Mouse (Mus musculus) right cerebral cortex, postnatal 36 days (tissue): Measurements from ENCODE around the gene Tes3-ps.

Experiments
- DNase-seq, 2 experiments: peaks; one replicate each; pipeline ENCODE4 v3.0.0; 2022; ENCODE audit warnings: low spot score in 2 of 2, mixed read lengths in 1 of 2

The Tes3-ps gene

DNA sequence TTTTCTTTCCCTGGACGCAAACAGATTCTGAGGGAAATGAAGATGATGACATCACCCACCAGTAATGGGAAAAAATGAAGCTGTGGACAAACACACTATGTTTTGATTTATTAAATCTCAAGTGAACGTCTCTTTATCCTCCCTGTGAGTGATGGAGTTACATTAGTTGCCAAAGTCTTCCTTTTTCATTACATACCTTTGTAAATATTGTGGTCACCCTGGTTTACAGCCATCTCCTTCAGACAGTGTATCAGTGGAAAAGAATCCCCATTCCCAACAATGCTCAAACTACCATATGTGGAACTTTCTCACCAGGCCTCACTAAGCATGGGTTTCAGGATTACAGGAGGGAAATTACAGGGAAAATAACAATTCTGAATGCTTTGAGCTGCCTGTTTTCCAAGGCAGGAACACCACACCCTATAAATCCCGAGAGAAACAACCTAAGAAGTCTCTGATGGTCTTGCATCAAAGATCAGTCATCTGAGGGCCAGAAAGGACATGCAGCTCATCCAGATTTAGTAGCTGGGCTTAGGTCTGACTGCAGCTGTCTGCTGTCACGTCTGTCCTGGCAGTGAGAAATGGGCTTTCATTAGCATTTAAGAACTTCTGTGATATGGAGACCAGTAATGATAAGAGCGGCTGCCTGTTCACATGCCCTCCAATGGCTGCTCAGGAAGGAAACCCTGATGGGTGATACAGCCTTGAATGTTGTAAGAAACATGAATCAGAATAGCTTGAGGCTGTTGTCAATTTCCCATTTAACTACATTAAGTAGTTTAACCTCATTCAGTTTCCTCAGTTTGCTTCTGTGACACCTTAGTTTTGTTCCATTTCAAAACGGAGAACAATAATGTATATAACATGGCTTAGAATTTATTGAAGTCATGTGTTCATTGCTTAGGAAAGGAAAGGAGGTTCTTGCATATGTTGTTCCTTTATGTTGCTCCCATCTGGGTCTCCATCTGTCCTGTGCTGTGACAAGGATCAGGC is at the start of gene Tes3-ps:
TSS of gene Tes3-ps (plus strand) at position 943 of the 993 bp plus-strand sequence.
- DNase-seq = no peak

GRCm38 (mm10) chr13:49444451-49444850 is 48.7 kb upstream of the Tes3-ps start:
- DNase-seq = peak in 1 of 2 experiments; percentile 38

DNA sequence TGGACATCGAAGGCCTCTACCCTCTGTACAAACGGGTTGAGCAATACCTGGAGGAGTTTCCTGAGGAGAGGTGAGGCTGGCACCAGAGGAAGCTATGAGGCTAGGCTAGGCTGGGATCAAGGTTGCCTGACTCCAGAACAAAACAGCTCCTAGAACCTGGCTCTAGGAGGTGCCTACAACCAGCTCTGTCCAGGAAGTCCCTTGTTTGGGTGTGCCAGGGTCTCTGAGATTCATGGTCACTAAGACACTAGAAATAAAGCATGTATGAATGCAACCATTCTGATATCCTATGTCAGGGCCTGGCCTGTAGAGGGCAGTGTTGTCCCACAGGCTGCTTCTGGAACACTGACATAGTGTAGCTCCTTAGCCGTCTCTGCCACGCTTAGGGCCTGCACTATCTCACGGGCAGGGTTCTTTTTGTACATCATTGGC is 43.8 kb upstream of the Tes3-ps start:
- DNase-seq = peak; percentile 63 to 64

GRCm38 (mm10) chr13:49460276-49460675 is 32.8 kb upstream of the Tes3-ps start:
- DNase-seq = no peak

DNA sequence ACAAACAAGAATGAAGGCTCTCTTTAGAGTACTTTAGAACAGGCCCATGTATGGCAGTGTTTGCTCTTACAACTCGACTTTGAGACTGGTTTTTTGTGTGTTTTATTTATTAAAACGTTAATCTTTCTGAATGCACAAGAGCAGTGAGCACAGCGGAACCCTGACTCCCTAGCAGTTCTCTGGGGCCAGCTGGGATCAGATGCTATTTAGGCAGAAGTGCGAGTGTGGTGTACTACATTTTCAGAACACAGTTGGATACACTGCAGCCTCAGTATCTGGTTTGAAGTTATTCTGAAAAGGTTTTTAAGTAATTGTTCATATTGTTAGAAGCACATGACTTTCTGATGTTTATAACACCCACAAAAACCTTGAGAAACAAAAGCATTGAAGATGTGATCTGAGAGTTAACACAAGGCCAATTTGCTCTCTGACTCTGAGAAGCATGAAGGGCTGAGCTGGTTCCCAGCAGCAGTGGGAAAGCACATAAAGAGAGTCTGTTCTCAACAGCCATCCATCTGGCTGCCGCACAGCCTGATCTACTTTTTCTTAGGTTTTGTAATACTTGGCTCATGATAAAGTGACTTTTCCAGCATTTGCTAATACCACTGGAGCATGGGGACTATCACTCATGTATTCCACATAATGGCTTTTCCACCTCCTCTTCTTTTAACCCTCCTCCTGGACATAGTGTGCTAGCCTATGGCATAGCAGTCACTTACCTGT is 32.3 kb upstream of the Tes3-ps start:
- peak in 1 of 2 experiments; percentile 23 for DNase-seq

DNA sequence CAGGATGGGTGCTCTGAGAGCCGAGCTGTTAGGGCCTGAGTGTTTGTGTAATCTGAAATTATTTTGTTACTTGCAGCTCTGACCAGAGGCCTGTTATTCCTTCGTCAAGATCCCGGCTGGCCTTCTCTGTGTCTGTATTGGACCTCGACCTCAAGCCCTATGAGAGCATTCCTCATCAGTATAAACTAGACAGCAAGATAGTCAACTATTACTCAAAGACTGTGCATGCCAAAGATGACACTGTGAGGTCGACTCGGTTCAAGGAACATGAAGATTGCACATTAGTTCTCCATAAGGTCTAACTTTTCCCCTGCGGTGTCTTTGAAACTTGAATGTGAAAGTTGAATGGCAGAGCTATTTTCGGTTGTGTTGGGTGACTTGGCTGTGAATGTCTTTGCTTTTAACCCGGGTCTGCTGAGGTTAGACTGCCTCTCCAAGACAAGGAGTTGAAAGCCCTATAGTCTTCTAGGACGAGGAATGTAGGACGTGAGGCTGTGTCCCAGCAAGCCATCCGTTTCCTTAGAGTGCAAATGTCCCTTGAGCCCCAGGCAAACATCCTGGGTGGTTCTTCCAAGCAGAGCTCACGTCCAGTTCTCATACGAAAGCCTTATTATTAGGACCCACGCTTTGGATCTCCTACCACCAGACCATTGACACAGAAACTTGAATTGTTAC is 31.5 kb upstream of the Tes3-ps start:
- no peak for DNase-seq

GRCm38 (mm10) chr13:49462921-49463320 is 30.2 kb upstream of the Tes3-ps start:
- DNase-seq = no peak

- DNase-seq = no peak
These were observed 27.2 kb upstream of the Tes3-ps start for GRCm38 (mm10) chr13:49465875-49466274.

DNA sequence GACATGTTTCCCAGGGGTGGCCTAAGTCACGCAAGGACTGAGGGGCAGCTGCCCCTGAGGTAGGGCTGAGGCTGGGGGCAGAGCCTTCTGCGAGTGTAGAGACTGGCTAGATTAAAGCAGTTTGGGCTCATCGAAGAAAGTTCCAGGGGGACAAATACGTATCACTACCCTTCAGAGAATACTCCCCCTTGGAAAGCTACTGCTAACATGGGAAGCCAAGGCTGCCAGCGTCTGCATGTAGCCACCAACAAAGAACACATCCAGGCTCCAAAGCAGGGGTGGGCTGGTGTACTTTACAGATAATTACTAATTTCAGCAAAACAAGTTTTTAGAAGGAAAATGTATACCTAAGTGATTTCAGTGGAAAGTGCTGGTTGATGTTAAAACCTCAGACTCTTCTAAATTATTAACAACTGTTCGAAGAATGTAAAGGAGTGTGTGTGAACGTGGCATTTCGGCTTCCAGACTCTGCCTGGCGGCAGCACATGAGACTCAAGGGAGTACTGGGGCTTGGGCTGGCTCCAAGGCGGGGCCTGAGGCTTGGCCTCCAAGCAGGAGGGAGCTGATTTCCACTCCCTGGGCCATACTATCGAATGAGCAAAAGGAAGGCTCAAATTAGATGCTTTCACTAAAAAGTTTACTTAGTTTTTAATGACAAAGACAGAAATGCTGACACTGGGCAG is 26.6 kb upstream of the Tes3-ps start:
- no peak for DNase-seq

DNA sequence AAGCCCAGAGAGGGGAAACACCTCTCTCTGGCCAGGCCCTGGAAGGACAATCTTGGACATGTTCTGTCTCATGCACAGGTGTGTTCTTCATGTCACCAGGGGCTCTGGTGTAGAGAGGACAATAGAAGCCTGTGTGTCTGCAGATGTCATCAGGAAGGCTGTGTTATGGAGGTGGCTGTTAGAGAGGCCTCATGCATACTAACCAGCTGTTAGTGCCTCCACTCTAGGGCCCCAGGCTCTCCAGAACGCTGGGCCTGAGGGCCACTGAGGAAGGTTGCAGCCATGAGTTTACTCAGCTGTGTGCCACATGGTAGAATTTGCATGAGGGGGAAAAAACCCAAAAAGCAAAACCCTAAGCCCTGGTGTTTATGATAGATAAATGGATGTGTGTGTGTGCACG is 25.5 kb upstream of the Tes3-ps start:
- no peak for DNase-seq

DNA sequence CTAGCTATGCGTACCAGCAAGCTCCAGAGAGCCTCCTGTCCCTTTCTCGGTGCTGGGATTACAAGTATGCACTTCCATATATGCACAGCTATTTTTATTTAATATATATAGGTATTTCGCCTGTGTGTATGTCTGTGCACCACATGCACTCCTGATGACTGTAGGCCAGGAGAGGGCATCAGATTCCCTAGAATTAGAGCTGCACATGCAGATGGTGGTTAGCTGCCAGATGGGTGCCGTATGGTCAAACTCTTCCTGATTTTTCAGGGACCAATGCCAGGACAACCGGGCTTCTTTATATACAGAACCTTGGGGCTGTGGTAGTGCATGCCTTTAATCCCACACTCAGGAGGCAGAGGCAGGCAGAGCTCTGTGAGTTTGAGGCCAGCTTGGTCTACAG is 24.1 kb upstream of the Tes3-ps start:
- no peak for DNase-seq

- DNase-seq = no peak
These were observed 22.8 kb upstream of the Tes3-ps start for GRCm38 (mm10) chr13:49470319-49470718.

GRCm38 (mm10) chr13:49470806-49471205 is 22.3 kb upstream of the Tes3-ps start:
- DNase-seq = no peak

GRCm38 (mm10) chr13:49471981-49472675 is 21.0 kb upstream of the Tes3-ps start:
- no peak for DNase-seq

- no peak for DNase-seq
These were observed 20.5 kb upstream of the Tes3-ps start for GRCm38 (mm10) chr13:49472676-49473005.

DNA sequence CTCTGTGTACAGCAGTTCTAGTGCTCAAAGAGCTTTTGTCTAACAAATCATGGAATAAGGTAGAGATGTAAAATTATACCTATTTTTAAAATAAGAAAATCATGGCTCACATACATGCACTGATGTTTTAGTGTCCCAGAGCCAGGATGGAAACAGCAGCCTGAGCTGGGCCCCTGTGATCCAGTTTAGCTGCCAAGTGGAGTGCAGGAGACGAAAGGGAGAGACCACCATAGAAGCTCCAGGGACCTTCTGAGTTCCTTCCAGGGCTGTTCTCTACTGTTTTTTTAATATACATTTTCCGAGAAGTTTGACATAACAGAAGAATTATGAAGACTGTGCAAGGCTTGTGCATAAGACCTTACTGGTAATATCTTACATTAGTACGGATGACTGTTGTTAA is 15.2 kb upstream of the Tes3-ps start:
- DNase-seq = no peak

DNA sequence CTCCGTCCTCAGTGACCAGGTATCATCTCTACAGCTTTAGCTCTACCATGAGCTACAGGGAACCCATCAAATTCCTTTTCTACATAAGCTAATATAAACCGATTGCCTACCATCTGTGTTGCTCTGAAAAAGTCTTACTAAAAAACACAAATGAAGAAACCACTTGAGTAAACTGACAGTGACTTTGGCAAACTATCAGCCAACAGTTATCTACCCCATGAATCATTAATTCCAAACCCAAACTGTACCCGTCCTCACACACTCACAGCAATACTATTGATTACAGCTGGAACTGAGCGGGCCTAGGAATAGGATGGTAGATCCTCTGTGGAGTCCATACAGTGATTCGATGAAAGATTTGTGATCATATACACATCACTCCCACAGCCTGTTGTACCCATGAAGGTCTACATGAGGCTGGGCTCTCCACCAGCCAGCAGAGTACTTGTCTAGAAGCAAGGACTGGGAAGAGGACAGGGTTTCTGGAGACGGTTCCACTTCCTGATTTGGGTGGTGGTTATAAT is 14.2 kb upstream of the Tes3-ps start:
- no peak for DNase-seq

GRCm38 (mm10) chr13:49479399-49479798 is 13.7 kb upstream of the Tes3-ps start:
- no peak for DNase-seq

DNA sequence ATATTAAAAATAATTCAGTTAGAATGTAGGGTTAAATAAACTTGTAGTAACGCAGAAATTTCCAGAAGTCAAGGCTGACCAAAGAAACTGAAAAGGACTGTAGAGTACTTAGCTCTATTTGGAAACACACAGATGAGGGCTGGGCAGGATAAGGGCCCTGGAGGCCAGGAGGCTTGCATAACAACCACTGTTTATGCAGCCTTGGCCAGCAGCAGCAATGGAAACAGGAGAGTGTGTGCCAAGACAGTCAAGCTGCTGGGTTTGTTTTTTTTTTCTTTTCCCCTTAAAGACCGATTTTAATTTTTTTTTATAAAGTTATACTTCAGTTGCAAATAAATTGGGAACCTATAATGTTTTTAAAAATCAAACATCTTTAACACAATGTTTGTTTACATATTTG is 13.1 kb upstream of the Tes3-ps start:
- no peak for DNase-seq

DNA sequence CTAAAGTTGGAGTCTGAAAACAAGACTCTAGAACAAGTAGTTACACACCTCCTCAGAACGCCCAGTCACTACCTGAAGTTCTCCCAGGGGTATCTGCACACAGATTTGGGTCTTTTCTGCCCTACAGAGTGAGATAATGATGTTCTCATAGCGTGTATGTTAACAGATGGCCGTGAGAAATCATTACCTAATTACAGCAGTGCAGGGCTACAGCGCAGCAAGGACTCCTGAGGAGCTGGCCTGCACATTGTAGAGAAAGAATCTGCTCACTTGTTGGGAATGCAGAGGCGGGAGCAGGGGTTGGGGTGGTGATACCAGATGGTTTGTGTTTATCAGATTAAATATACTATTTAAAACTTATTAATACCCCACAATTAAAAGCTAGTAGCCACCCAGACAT is 12.6 kb upstream of the Tes3-ps start:
- DNase-seq = no peak

GRCm38 (mm10) chr13:49485388-49485787 is 7.7 kb upstream of the Tes3-ps start:
- DNase-seq = no peak
